Mouse (Mus musculus) midbrain, embryonic 15.5 days (tissue): ENCODE measurements around the gene Myh11. TPM values are rescaled to one million over a fixed set of nuclear protein-coding genes. Genes with fewer than 3 reads are reported as not detected.
"Not testable (repeated sequence)": the region's sequence is repeated elsewhere in the genome, so short reads cannot be mapped to it uniquely, and the experiment has no call there.

ENCODE experiments used
- ATAC-seq: fragments of 200-750 bp; cut with Nextera tagmentation; replicated peaks from 2 replicates; pipeline ENCODE4 v1.8.0; 2017; ENCODE audit warnings: moderate TSS enrichment
- H3K27ac ChIP-seq: fragments of 300-500 bp; sonication (generic); 2 replicates; pipeline ENCODE4 v1.5.1; 2015; ENCODE audit warnings: mild to moderate bottlenecking, inconsistent platforms
- H3K27me3 ChIP-seq: fragments of 300-500 bp; sonication (generic); replicated peaks from 2 replicates; pipeline ENCODE4 v1.6.1; 2015; ENCODE audit warnings: inconsistent platforms
- H3K36me3 ChIP-seq: fragments of 300-500 bp; sonication (generic); replicated peaks from 2 replicates; pipeline ENCODE4 v1.6.1; 2015; ENCODE audit warnings: inconsistent platforms
- H3K4me1 ChIP-seq: fragments of 300-500 bp; sonication (generic); 2 replicates; pipeline ENCODE4 v1.6.1; 2015; ENCODE audit warnings: inconsistent platforms
- H3K4me2 ChIP-seq: fragments of 300-500 bp; sonication (generic); 2 replicates; pipeline ENCODE4 v1.6.1; 2015; ENCODE audit warnings: inconsistent platforms, mild to moderate bottlenecking, moderate library complexity
- H3K4me3 ChIP-seq: fragments of 300-500 bp; sonication (generic); 2 replicates; pipeline ENCODE4 v1.5.1; 2015; ENCODE audit warnings: mild to moderate bottlenecking, inconsistent platforms
- H3K9ac ChIP-seq: fragments of 300-500 bp; sonication (generic); 2 replicates; pipeline ENCODE4 v1.6.1; 2015; ENCODE audit warnings: mild to moderate bottlenecking, inconsistent platforms
- H3K9me3 ChIP-seq: fragments of 300-500 bp; sonication (generic); 2 replicates; pipeline ENCODE4 v1.6.1; 2016; ENCODE audit warnings: inconsistent platforms
- WGBS: fragments of 180-500 bp; shearing (Covaris S2); methylation state at CpG from one replicate; pipeline ENCODE4 v1.1.7; 2015; ENCODE audit warnings: mixed read lengths; 5-methylcytosine and 5-hydroxymethylcytosine counted together
- microRNA counts: library from miRNA; unstranded; fragments of <30 nt; microRNA quantifications from one replicate; lab custom pipeline; 2016
- microRNA-seq: library from miRNA; unstranded; fragments of <30 nt; microRNA quantifications from one replicate; pipeline ENCODE4, GENCODE M21; 2016
- polyA plus RNA-seq: library from polyadenylated mRNA; unstranded; fragments of >200 nt; fragmentation: Nextera tagmentation; extraction: Ambion mirVana; gene quantifications from 2 replicates; pipeline ENCODE4 v1.2.1, GENCODE M21; 2015

Myh11 gene
- polyA plus RNA-seq, 1 experiment from 2014 or later = 0.58 TPM

DNA sequence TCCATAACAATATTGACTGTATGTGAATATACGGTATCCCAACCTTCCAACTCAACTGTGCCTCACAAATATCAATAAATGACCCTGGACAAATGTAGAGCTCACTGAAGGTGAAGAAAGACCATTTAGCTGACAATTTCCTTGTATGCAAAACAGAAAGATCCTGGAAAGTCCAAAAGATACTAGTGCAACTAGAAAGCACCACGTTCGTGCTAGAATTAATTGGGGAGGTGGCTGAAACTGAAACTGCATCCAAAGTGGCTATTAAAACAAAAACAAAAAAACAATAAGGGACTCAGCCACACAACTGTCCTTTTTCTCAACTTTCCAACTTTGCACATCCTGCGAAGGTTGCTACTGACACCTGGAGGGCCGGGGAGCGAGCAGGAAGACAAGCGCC, 132.6 kb downstream of the Myh11 start:
- Histone ChIP-seq H3K36me3 (no peaks in the 10 kb centered on the region), H3K4me2 (peak overlapping the region; percentile 61), H3K9ac (peak overlapping the region; percentile 75), H3K27ac (peak overlapping the region; percentile 94), H3K4me1 (peaks cover 18% of the 10 kb centered on the region), H3K9me3 (no peaks in the 10 kb centered on the region), H3K4me3 (peak overlapping the region; percentile 74), H3K27me3 (no peaks in the 10 kb centered on the region)
- no peak for ATAC-seq
- 11% methylated on average over 7 of the region's 7 CpGs for WGBS

DNA sequence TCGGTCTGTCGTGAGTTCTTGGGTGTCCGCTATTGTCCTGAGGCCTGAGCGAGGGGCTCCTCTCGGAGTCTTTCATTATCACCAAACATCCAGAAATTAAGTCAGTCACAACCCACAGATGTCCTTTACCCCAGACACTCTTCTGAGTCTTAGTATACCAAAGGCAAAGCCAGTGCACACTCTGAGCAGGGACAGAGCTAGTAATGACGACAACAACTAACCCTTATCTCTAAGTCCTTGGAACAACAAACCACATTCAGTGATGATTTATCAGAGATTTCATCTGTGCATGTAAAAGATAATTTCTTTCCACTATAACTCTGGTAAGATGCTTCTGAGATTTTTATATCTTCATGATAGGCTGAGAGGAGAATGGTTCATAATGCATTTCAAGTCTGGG, 134.9 kb downstream of the Myh11 start:
- H3K4me3 ChIP-seq = no peak overlapping the region
- H3K9me3 ChIP-seq = no peaks in the 10 kb centered on the region
- ATAC-seq = no peak
- no peaks in the 10 kb centered on the region for H3K27me3 ChIP-seq
- no peak overlapping the region for H3K27ac ChIP-seq
- H3K4me2 ChIP-seq = no peak overlapping the region
- peaks cover 11% of the 10 kb centered on the region for H3K4me1 ChIP-seq
- H3K36me3 ChIP-seq = no peaks in the 10 kb centered on the region; the same call in 1 of the 2 replicates
- H3K9ac ChIP-seq = no peak overlapping the region
- WGBS = 89% methylated on average over 6 of the region's 6 CpGs

DNA sequence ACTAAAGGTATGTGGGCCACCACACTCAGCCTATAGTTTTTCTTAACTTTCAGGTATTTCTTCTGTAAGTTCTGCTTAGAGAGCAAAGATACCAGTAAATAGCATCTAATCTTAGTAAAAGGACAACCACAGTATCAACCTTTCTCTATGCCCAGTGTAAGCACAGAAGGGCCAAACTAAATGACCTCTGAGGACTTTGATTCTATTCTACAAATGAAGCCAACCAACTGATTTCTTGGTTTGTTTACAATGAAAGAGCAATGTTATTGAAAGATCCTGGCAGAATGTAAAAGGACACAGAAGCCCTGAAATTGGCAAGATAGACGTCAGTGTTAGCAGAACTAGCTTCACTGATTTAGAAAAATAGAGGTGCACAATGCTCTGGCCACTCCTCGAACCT, 135.5 kb downstream of the Myh11 start:
- H3K4me1 ChIP-seq = peaks cover 11% of the 10 kb centered on the region
- not testable (repeated sequence) for H3K36me3 ChIP-seq, H3K4me3 ChIP-seq, H3K27ac ChIP-seq, H3K27me3 ChIP-seq, ATAC-seq, H3K9me3 ChIP-seq, H3K4me2 ChIP-seq, H3K9ac ChIP-seq
- 71% methylated on average over 1 of the region's 2 CpGs for WGBS

DNA sequence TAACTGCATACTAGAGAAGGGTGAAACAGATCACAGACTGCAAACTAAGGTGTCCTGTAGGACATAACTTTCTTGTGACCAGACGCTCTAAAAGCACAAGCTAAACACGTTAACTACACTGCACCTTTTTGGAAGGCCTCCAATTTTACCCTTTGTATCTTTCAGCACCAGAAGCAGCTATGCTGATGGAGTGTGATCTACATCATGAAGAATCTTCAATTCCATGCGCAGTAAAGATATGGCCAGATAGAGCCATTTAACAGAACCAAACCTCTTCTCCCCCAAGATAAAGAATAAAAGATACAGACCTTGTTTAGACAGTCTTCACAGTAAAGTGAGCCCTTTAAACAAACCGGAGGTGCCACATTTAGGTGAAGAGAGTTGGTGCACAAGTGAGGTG, 139.5 kb downstream of the Myh11 start:
- no peak overlapping the region for H3K4me2 ChIP-seq
- H3K27me3 ChIP-seq = no peaks in the 10 kb centered on the region
- WGBS = 96% methylated on average over 4 of the region's 4 CpGs
- H3K4me1 ChIP-seq = no peaks in the 10 kb centered on the region
- no peak for ATAC-seq
- H3K36me3 ChIP-seq = peaks cover 17% of the 10 kb centered on the region
- no peaks in the 10 kb centered on the region for H3K9me3 ChIP-seq
- no peak overlapping the region for H3K9ac ChIP-seq
- H3K4me3 ChIP-seq = no peak overlapping the region
- H3K27ac ChIP-seq = no peak overlapping the region

DNA sequence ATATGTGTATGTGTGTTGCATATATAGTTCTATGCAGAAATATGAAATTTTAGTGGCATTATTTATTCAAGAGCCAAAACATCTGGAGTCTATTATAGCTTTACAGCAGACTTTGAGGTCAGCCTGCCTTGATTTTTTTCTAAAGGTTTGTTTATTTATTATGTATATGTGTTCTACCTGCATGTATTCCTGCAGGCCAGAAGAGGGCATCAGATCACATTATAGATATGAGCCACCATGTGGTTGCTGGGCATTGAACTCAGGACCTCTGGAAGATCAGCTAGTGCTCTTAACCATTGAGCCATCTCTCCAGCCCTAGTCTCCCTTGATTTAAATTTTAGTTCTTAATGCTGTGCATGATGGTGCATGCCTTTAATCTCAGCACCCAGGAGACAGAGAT, 143.5 kb downstream of the Myh11 start:
- Histone ChIP-seq H3K27ac (no peak overlapping the region), H3K4me1 (no peaks in the 10 kb centered on the region), H3K27me3 (no peaks in the 10 kb centered on the region), H3K9ac (no peak overlapping the region), H3K4me3 (no peak overlapping the region), H3K36me3 (peaks cover 38% of the 10 kb centered on the region), H3K9me3 (no peaks in the 10 kb centered on the region), H3K4me2 (no peak overlapping the region)
- ATAC-seq = no peak

MicroRNAs encoded within 50 kb of the gene (microRNA counts, 519-probe panel; counts per million panel counts)
- 2,753 counts per million, percentile 60 among the panel's probes with 10 or more counts for microRNA mmu-miR-484 (lab: Ali Mortazavi, UCI)

Small RNA genes within 50 kb of the gene (microRNA-seq; reads per million reads assigned to microRNA genes)
- 2,756 reads per million, percentile 86 among the genes with 10 or more reads in this experiment for gene Mir484

Other genes with a start within 250 kb of the Myh11 start
- 23.7 and 27.5 TPM in 2 replicates for gene Nde1, start 128.1 kb downstream of the Myh11 start, polyA plus RNA-seq
- gene Marf1, start 128.0 kb downstream of the Myh11 start, polyA plus RNA-seq = 16.2 and 16.3 TPM in 2 replicates
- 188 and 198 TPM in 2 replicates for gene Fopnl, start 26.0 kb upstream of the Myh11 start, polyA plus RNA-seq
- 9.4 and 10.6 TPM in 2 replicates for gene Abcc1, start 70.2 kb upstream of the Myh11 start, polyA plus RNA-seq